Mouse (Mus musculus) embryonic facial prominence, embryonic 14.5 days (tissue): ENCODE measurements around the gene Glo1. TPM values are rescaled to one million over a fixed set of nuclear protein-coding genes. Genes with fewer than 3 reads are reported as not detected.

Experiments
- ATAC-seq: fragments of 200-750 bp; cut with Nextera tagmentation; 2 replicates; pipeline ENCODE4 v1.8.0; 2017; ENCODE audit warnings: low read depth, moderate number of reproducible peaks, moderate TSS enrichment
- DNase-seq: peaks from one replicate; pipeline ENCODE4 v3.0.0-alpha.2; 2015; ENCODE audit warnings: low spot score
- H3K27ac ChIP-seq: fragments of 300-500 bp; sonication (generic); replicated peaks from 2 replicates; pipeline ENCODE4 v1.5.1; 2014; ENCODE audit warnings: low read depth, mild to moderate bottlenecking, low read length, moderate library complexity
- H3K27me3 ChIP-seq: fragments of 300-500 bp; sonication (generic); replicated peaks from 2 replicates; pipeline ENCODE4 v1.6.1; 2014; ENCODE audit warnings: low read length; ENCODE audit not compliant: control insufficient read depth, insufficient read depth
- H3K36me3 ChIP-seq: fragments of 300-500 bp; sonication (generic); 2 replicates; pipeline ENCODE4 v1.6.1; 2014; ENCODE audit warnings: low read length, mixed read lengths; ENCODE audit not compliant: control insufficient read depth, insufficient read depth
- H3K4me1 ChIP-seq: fragments of 300-500 bp; sonication (generic); 2 replicates; pipeline ENCODE4 v1.6.1; 2014; ENCODE audit warnings: antibody characterized with exemption, low read length; ENCODE audit not compliant: control insufficient read depth, insufficient read depth
- H3K4me2 ChIP-seq: fragments of 300-500 bp; sonication (generic); 2 replicates; pipeline ENCODE4 v1.6.1; 2014; ENCODE audit warnings: low read depth, mild to moderate bottlenecking, low read length, moderate library complexity, mixed read lengths
- H3K4me3 ChIP-seq: fragments of 300-500 bp; sonication (generic); 2 replicates; pipeline ENCODE4 v1.5.1; 2014; ENCODE audit warnings: low read depth, mild to moderate bottlenecking, low read length
- H3K9ac ChIP-seq: fragments of 300-500 bp; sonication (generic); 2 replicates; pipeline ENCODE4 v1.6.1; 2014; ENCODE audit warnings: low read depth, mild to moderate bottlenecking, low read length, moderate library complexity, mixed read lengths
- H3K9me3 ChIP-seq: fragments of 300-500 bp; sonication (generic); 2 replicates; pipeline ENCODE4 v1.6.1; 2016; ENCODE audit warnings: low read length; ENCODE audit not compliant: control insufficient read depth
- WGBS: fragments of 180-500 bp; shearing (Covaris S2); extraction: QIAGEN DNeasy Blood & Tissue Kit; methylation state at CpG from one replicate; pipeline ENCODE4 v1.1.7; 2014; 5-methylcytosine and 5-hydroxymethylcytosine counted together
- polyA plus RNA-seq: library from polyadenylated mRNA; unstranded; fragments of >200 nt; fragmentation: Nextera tagmentation; extraction: Ambion mirVana; gene quantifications from 2 replicates; pipeline ENCODE4 v1.2.1, GENCODE M21; 2014

The Glo1 gene
- polyA plus RNA-seq, 1 experiment from 2014 or later = 214 TPM

DNA sequence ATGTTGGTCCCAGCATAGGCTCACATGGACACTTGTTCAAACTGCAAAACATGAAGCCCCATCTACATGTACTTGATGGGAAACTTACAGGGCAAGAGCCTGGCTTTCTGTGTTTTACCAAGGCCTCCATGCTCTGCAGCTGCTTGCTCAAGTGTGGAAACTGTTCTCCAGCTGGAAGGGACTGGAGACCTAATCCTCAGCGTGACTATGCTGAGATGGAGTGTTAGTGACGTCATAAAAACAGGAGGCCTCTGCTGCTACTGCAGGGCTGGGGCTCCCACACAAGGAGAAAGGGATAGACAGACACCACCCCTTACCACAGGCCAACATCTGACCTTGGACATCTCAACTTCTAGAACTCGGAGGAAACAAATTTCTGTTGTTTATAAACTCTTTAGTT, 55.7 kb downstream of the Glo1 start:
- WGBS = 68% methylated on average over 3 of the region's 3 CpGs
- Histone ChIP-seq H3K4me3 (no peak overlapping the region), H3K9me3 (no peaks in the 10 kb centered on the region), H3K4me1 (peaks cover 9% of the 10 kb centered on the region), H3K36me3 (no peaks in the 10 kb centered on the region), H3K27me3 (no peaks in the 10 kb centered on the region), H3K9ac (no peak overlapping the region), H3K4me2 (no peak overlapping the region), H3K27ac (no peak overlapping the region)
- ATAC-seq (no peak), DNase-seq (peak; percentile 46)

DNA sequence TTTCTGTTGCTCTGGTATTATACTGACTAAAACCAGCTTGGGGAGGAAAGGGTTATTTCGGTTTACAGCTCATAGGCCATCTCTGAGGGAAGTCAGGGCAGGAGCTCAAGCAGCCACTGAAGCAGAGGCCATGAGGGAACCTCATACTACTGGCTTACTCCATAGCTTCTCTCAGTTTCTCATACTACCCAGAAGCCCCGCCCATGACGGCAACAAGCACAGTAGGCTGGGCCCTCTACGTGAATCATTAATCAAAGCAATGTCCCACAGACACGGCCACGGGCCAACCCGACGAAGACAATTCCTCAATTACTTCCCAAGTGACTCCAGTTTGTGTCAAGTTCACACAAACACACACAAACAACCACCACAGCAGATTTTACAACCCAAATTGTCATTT, 56.5 kb downstream of the Glo1 start:
- Histone ChIP-seq H3K4me1 (peaks cover 7% of the 10 kb centered on the region), H3K27ac (no peak overlapping the region), H3K36me3 (no peaks in the 10 kb centered on the region), H3K4me2 (no peak overlapping the region), H3K27me3 (no peaks in the 10 kb centered on the region), H3K4me3 (no peak overlapping the region), H3K9me3 (no peaks in the 10 kb centered on the region), H3K9ac (no peak overlapping the region)
- DNase-seq (no peak), ATAC-seq (no peak)
- WGBS = 72% methylated on average over 8 of the region's 8 CpGs

DNA sequence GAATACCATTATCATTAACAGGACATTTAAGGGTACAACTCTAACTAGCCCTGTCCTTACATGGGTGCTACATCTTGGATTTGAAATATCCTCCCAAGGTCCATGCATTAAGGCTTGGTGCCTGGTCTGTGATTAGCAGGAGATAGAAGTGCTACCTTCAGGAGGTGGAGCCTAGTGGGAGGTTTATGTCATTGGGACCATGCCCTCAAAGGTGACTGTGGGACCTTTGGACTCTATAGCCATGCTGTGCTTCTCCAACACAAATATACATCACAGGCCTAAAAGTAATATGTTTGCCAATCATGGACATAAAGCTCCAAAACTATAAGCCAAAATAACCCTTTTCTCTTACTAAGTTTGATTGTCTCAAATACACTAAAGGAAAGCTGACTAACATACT, 58.2 kb downstream of the Glo1 start:
- Histone ChIP-seq H3K4me1 (no peaks in the 10 kb centered on the region), H3K4me2 (no peak overlapping the region), H3K9ac (no peak overlapping the region), H3K9me3 (no peaks in the 10 kb centered on the region), H3K27ac (no peak overlapping the region), H3K27me3 (no peaks in the 10 kb centered on the region), H3K36me3 (no peaks in the 10 kb centered on the region), H3K4me3 (no peak overlapping the region)
- no peak for ATAC-seq
- no peak for DNase-seq

DNA sequence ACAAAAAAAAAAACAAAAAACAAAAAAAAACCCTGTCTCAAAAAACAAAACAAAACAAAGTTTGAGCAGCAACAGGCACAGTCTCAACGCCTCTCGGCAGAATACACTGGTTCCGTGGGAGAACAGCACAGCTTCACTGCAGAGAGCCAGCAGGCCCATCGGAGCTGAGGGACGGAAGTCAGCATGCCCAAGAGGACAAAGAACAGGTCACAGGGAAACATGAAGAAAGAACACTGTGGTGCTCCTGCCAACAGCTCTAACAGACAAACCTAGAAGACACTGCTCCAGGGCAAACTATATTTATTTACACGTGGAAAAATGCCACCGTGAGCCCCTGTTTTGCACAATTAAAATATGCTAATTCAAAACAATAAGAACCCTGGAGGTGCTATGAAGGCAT, 61.7 kb downstream of the Glo1 start:
- ATAC-seq = no peak
- no peaks in the 10 kb centered on the region for H3K4me1 ChIP-seq
- no peak overlapping the region for H3K9ac ChIP-seq
- no peak overlapping the region for H3K4me3 ChIP-seq
- DNase-seq = no peak
- H3K27ac ChIP-seq = no peak overlapping the region
- no peaks in the 10 kb centered on the region for H3K9me3 ChIP-seq
- H3K4me2 ChIP-seq = no peak overlapping the region
- no peaks in the 10 kb centered on the region for H3K36me3 ChIP-seq
- no peaks in the 10 kb centered on the region for H3K27me3 ChIP-seq
- WGBS = 87% methylated on average over 7 of the region's 7 CpGs

DNA sequence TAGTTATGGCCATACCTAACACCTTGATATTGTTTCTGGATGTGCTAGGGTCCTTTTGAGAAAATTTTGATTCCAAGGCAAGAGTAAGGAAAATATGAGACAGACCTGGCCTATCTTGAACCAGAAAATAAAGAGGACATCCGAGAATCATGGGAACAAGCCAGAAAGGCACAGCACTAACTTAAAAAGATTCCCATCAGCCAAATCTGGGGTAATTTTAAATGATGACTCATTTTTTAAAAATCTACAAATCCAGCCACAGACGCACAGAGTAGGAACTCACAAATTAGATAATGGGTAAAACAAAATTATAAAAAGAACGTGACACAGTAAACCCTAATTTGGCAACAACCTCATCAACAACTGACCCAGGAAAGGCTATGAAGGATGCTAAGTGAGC, 62.3 kb downstream of the Glo1 start:
- no peaks in the 10 kb centered on the region for H3K9me3 ChIP-seq
- no peaks in the 10 kb centered on the region for H3K36me3 ChIP-seq
- DNase-seq = no peak
- H3K27ac ChIP-seq = no peak overlapping the region
- H3K9ac ChIP-seq = no peak overlapping the region
- 69% methylated on average over 3 of the region's 3 CpGs for whole genome bisulfite sequencing
- no peaks in the 10 kb centered on the region for H3K27me3 ChIP-seq
- H3K4me1 ChIP-seq = no peaks in the 10 kb centered on the region
- ATAC-seq = no peak
- H3K4me2 ChIP-seq = no peak overlapping the region
- H3K4me3 ChIP-seq = no peak overlapping the region

DNA sequence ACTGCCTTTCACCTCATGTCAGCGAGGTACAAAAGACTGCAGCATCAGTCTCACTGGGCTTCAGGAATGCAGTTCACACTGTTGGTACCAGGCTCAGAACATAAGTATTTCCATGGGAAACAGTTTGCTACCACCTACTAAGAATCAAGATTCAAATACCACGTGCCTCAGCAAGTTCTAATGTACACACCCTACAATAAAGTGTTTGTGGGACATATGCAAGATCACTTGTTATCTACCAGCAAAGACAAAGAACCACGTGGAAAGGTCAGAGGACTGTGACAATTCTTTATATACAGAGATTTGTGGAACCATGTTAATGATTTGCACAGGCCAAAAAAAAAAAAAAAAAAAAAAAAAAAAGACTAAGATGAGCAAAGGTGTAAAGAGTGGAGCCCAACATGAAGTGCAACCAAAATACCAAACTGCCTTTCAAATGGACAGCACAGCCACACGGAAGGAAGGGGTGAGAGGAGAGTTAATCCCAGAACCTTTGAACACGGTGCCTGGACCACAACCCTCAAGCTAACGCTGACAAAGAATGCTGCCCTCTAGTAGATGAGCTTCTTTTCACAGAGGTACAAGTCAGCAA, 63.1 kb downstream of the Glo1 start:
- no peak overlapping the region for H3K27ac ChIP-seq
- H3K4me3 ChIP-seq = no peak overlapping the region
- 70% methylated on average over 6 of the region's 6 CpGs for WGBS
- no peak overlapping the region for H3K9ac ChIP-seq
- no peaks in the 10 kb centered on the region for H3K4me1 ChIP-seq
- H3K9me3 ChIP-seq = no peaks in the 10 kb centered on the region
- no peak for DNase-seq
- H3K27me3 ChIP-seq = no peaks in the 10 kb centered on the region
- no peaks in the 10 kb centered on the region for H3K36me3 ChIP-seq
- no peak for ATAC-seq
- no peak overlapping the region for H3K4me2 ChIP-seq

DNA sequence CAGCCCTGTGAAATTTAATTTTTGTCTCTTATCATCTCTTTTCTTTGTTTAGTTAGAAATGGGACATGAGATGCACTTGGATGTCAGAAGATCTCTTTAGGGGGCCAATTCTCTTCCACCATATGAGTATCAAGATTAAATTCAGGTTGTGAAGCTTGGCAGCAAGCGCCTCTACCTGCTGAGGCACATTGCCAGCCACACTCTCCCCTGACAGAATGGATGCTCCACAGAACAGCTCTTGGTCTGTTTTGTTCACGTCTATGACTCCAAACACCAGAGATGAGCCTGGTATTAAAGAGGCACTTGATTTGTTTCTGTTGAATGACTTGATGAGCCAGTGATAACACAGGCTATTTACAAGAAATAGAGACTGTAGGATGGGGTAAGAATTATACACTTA, 63.9 kb downstream of the Glo1 start:
- H3K9ac ChIP-seq = no peak overlapping the region
- H3K4me3 ChIP-seq = no peak overlapping the region
- ATAC-seq = no peak
- H3K4me1 ChIP-seq = no peaks in the 10 kb centered on the region
- no peak overlapping the region for H3K4me2 ChIP-seq
- no peak for DNase-seq
- H3K36me3 ChIP-seq = no peaks in the 10 kb centered on the region
- no peak overlapping the region for H3K27ac ChIP-seq
- H3K27me3 ChIP-seq = no peaks in the 10 kb centered on the region
- 86% methylated on average over 2 of the region's 2 CpGs for WGBS
- no peaks in the 10 kb centered on the region for H3K9me3 ChIP-seq

DNA sequence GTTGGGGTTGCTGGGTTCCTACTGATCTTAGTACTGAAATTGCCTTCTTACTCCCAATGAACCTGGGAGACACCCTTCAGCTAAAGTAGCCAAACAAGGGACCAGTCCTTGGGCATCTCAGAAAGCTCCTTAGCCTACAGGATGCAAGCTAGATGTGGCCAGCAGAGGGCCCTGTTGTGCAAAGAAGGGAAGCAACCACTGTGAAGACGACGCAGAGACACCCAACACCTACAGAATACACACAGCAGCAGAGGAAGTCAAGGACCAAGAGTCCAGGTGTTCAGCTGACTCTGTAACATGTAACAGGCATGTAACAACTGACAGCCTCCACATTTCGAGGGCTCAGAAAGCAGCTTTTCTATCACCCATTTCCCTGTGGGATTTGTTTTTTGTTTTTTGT, 67.1 kb downstream of the Glo1 start:
- Histone ChIP-seq H3K4me1 (no peaks in the 10 kb centered on the region), H3K9ac (no peak overlapping the region), H3K36me3 (no peaks in the 10 kb centered on the region), H3K9me3 (no peaks in the 10 kb centered on the region), H3K27me3 (no peaks in the 10 kb centered on the region), H3K4me3 (no peak overlapping the region), H3K27ac (no peak overlapping the region), H3K4me2 (no peak overlapping the region)
- WGBS = 35% methylated on average over 3 of the region's 3 CpGs
- ATAC-seq (no peak), DNase-seq (no peak)

DNA sequence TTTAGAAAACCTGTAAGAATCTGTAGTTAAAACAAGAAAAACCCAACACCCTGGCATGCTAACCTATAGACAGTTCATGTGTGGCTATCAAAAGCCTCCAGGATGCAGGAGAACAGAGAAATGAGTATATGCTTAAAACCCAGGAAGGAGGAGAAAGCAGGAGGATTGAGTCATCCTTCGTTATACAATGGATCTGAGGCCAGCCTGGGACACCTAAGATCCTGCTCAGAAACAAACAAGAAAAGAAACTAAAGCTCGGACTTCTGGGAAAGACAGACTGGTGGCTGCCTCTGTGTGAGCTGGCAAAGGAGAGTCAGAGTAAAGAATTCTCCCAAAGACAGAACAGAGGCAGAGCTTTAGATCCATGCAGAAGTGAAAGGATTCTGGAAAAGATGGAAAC, 68.0 kb downstream of the Glo1 start:
- H3K4me2 ChIP-seq = no peak overlapping the region
- 86% methylated on average over 2 of the region's 2 CpGs for WGBS
- no peak overlapping the region for H3K4me3 ChIP-seq
- H3K36me3 ChIP-seq = no peaks in the 10 kb centered on the region
- H3K27me3 ChIP-seq = no peaks in the 10 kb centered on the region
- H3K27ac ChIP-seq = no peak overlapping the region
- no peaks in the 10 kb centered on the region for H3K4me1 ChIP-seq
- DNase-seq (no peak), ATAC-seq (no peak)
- no peak overlapping the region for H3K9ac ChIP-seq
- no peaks in the 10 kb centered on the region for H3K9me3 ChIP-seq
